13 mouse cellular contexts compared by ENCODE assay signal in genomic region chr3:102717586-102718285, GRCm38 (mm10).
"Had no signal": no experiment of that assay in that cellular context is flagged by ENCODE, and none has a peak within 500 bp of the region (broad histone marks: within the 10 kb centered on the region; RNA-seq: fewer than 3 reads in every experiment).

No protein-coding gene starts in this region.

- H3K27ac ChIP-seq: lung, embryonic 15.5 days; macrophage; midbrain, embryonic 13.5 days; midbrain, embryonic 15.5 days; neural tube, embryonic 12.5 days had no signal

- H3K27me3 ChIP-seq: lung, embryonic 15.5 days; midbrain, embryonic 15.5 days had no signal

- H3K9me3 ChIP-seq: lung, embryonic 15.5 days; midbrain, embryonic 13.5 days; midbrain, embryonic 15.5 days; neural tube, embryonic 12.5 days had no signal

- H3K36me3 ChIP-seq: lung, embryonic 15.5 days; midbrain, embryonic 13.5 days; midbrain, embryonic 15.5 days; neural tube, embryonic 12.5 days had no signal

- H3K9ac ChIP-seq: lung, embryonic 15.5 days; midbrain, embryonic 13.5 days; midbrain, embryonic 15.5 days; neural tube, embryonic 12.5 days had no signal

- H3K4me1 ChIP-seq: midbrain, embryonic 15.5 days; neural tube, embryonic 12.5 days had no signal

- DNase-seq: lung, adult 2 months; lung, postnatal 14 days; lung, postnatal 36 days; right cerebral cortex, postnatal 14 days; thymus, adult 18-20 months; thymus, postnatal 14 days; thymus, postnatal 36 days had no signal

- H3K4me3 ChIP-seq: lung, embryonic 15.5 days; megakaryocyte, embryonic 14.5 days; midbrain, embryonic 13.5 days; midbrain, embryonic 15.5 days; neural tube, embryonic 12.5 days had no signal
